Mouse (Mus musculus): ENCODE measurements around the gene Ifnar2. TPM values are rescaled to one million over a fixed set of nuclear protein-coding genes. Genes with fewer than 3 reads are reported as not detected.

Gene Ifnar2
- polyA plus RNA-seq, 1 experiment from 2014 or later, result 51.2 TPM

- Histone ChIP-seq H3K9me3 (no peaks in the 10 kb centered on the region), H3K4me3 (no peak overlapping the region), H3K36me3 (no peaks in the 10 kb centered on the region), H3K27me3 (replicated peaks) (peaks cover 42% of the 10 kb centered on the region), H3K9ac (no peak overlapping the region), H3K4me2 (no peak overlapping the region), H3K27ac (replicated peaks) (no peak overlapping the region), H3K4me1 (0 out of 2 replicates have a peak, but pooled peaks cover 4% of the 10 kb centered on the region)
- 68% methylated on average over 14 of the region's 14 CpGs for WGBS
- no peak for ATAC-seq (ENCODE audit: extremely low read depth, insufficient number of reproducible peaks, low FRiP score, low TSS enrichment)
Observed at GRCm38 (mm10) chr16:91348264-91348565, 24.4 kb upstream of the Ifnar2 start.

GRCm38 (mm10) chr16:91348588-91349330, 23.8 kb upstream of the Ifnar2 start:
- 72% methylated on average over 28 of the region's 28 CpGs for WGBS

GRCm38 (mm10) chr16:91352084-91352562, 20.5 kb upstream of the Ifnar2 start:
- no peaks in the 10 kb centered on the region for H3K9me3 ChIP-seq
- WGBS, result 8% methylated on average over 7 of the region's 7 CpGs
- H3K9ac ChIP-seq, result 0 out of 2 replicates have a peak overlapping the region, but pooled peaks have one; percentile 0
- H3K4me1 ChIP-seq, result 0 out of 2 replicates have a peak, but pooled peaks cover 5% of the 10 kb centered on the region
- H3K27me3 ChIP-seq (replicated peaks), result peaks cover 55% of the 10 kb centered on the region
- peak overlapping the region; percentile 39 for H3K4me2 ChIP-seq
- H3K36me3 ChIP-seq, result no peaks in the 10 kb centered on the region
- no peak overlapping the region; the same call in 1 of the 2 replicates for H3K27ac ChIP-seq (replicated peaks)
- no peak overlapping the region for H3K4me3 ChIP-seq
- ATAC-seq (ENCODE audit: extremely low read depth, insufficient number of reproducible peaks, low FRiP score, low TSS enrichment), result no peak

More at GRCm38 (mm10) chr16:91348588-91349330, 23.8 kb upstream of the Ifnar2 start:
- no peak for ATAC-seq (ENCODE audit: extremely low read depth, insufficient number of reproducible peaks, low FRiP score, low TSS enrichment)
- Histone ChIP-seq H3K9me3 (no peaks in the 10 kb centered on the region), H3K4me1 (0 out of 2 replicates have a peak, but pooled peaks cover 5% of the 10 kb centered on the region), H3K4me2 (no peak overlapping the region), H3K27me3 (replicated peaks) (peaks cover 44% of the 10 kb centered on the region), H3K4me3 (no peak overlapping the region), H3K27ac (replicated peaks) (no peak overlapping the region), H3K9ac (no peak overlapping the region), H3K36me3 (no peaks in the 10 kb centered on the region)

- WGBS, result 52% methylated on average over 7 of the region's 7 CpGs
- no peak overlapping the region; the same call in 1 of the 2 replicates for H3K27ac ChIP-seq (replicated peaks)
- H3K9me3 ChIP-seq, result no peaks in the 10 kb centered on the region
- H3K4me3 ChIP-seq, result no peak overlapping the region
- peak; percentile 86; the same call in 1 of the 2 replicates for ATAC-seq (ENCODE audit: extremely low read depth, insufficient number of reproducible peaks, low FRiP score, low TSS enrichment)
- H3K4me2 ChIP-seq, result peak overlapping the region; percentile 39
- no peak overlapping the region for H3K9ac ChIP-seq
- no peaks in the 10 kb centered on the region for H3K36me3 ChIP-seq
- peaks cover 55% of the 10 kb centered on the region for H3K27me3 ChIP-seq (replicated peaks)
- peaks cover 10% of the 10 kb centered on the region for H3K4me1 ChIP-seq
Observed at GRCm38 (mm10) chr16:91352749-91353148, 19.8 kb upstream of the Ifnar2 start.

- Histone ChIP-seq H3K9ac (no peak overlapping the region), H3K9me3 (no peaks in the 10 kb centered on the region), H3K27ac (replicated peaks) (no peak overlapping the region; the same call in 1 of the 2 replicates), H3K4me3 (no peak overlapping the region), H3K4me1 (peaks cover 11% of the 10 kb centered on the region), H3K36me3 (no peaks in the 10 kb centered on the region), H3K4me2 (peak overlapping the region; percentile 39; the same call in 1 of the 2 replicates), H3K27me3 (replicated peaks) (peaks cover 55% of the 10 kb centered on the region)
- no peak for ATAC-seq (ENCODE audit: extremely low read depth, insufficient number of reproducible peaks, low FRiP score, low TSS enrichment)
- WGBS, result 74% methylated on average over 6 of the region's 6 CpGs
Observed at GRCm38 (mm10) chr16:91353177-91353576, 19.4 kb upstream of the Ifnar2 start.

GRCm38 (mm10) chr16:91353638-91354037, 18.9 kb upstream of the Ifnar2 start:
- no peaks in the 10 kb centered on the region for H3K36me3 ChIP-seq
- H3K27ac ChIP-seq (replicated peaks), result no peak overlapping the region
- H3K27me3 ChIP-seq (replicated peaks), result peaks cover 55% of the 10 kb centered on the region
- H3K9ac ChIP-seq, result no peak overlapping the region
- H3K4me3 ChIP-seq, result no peak overlapping the region
- H3K4me1 ChIP-seq, result peaks cover 11% of the 10 kb centered on the region
- 79% methylated on average over 5 of the region's 5 CpGs for WGBS
- no peak for ATAC-seq (ENCODE audit: extremely low read depth, insufficient number of reproducible peaks, low FRiP score, low TSS enrichment)
- H3K9me3 ChIP-seq, result no peaks in the 10 kb centered on the region
- H3K4me2 ChIP-seq, result no peak overlapping the region

GRCm38 (mm10) chr16:91354599-91354998, 18.0 kb upstream of the Ifnar2 start:
- H3K27ac ChIP-seq (replicated peaks), result no peak overlapping the region
- no peak overlapping the region for H3K9ac ChIP-seq
- 66% methylated on average over 4 of the region's 4 CpGs for WGBS
- H3K36me3 ChIP-seq, result no peaks in the 10 kb centered on the region
- no peak overlapping the region for H3K4me2 ChIP-seq
- H3K9me3 ChIP-seq, result no peaks in the 10 kb centered on the region
- peaks cover 11% of the 10 kb centered on the region for H3K4me1 ChIP-seq
- no peak overlapping the region for H3K4me3 ChIP-seq
- H3K27me3 ChIP-seq (replicated peaks), result peaks cover 53% of the 10 kb centered on the region
- ATAC-seq (ENCODE audit: extremely low read depth, insufficient number of reproducible peaks, low FRiP score, low TSS enrichment), result no peak

- Histone ChIP-seq H3K9ac (no peak overlapping the region), H3K4me3 (no peak overlapping the region), H3K9me3 (no peaks in the 10 kb centered on the region), H3K27ac (replicated peaks) (no peak overlapping the region), H3K27me3 (replicated peaks) (peaks cover 47% of the 10 kb centered on the region), H3K4me1 (peaks cover 13% of the 10 kb centered on the region), H3K4me2 (no peak overlapping the region), H3K36me3 (no peaks in the 10 kb centered on the region)
- no peak for ATAC-seq (ENCODE audit: extremely low read depth, insufficient number of reproducible peaks, low FRiP score, low TSS enrichment)
- WGBS, result 67% methylated on average over 12 of the region's 12 CpGs
Observed at GRCm38 (mm10) chr16:91355160-91355559, 17.4 kb upstream of the Ifnar2 start.

- Histone ChIP-seq H3K9ac (no peak overlapping the region), H3K4me1 (peaks cover 15% of the 10 kb centered on the region), H3K4me3 (no peak overlapping the region), H3K27ac (replicated peaks) (no peak overlapping the region), H3K36me3 (no peaks in the 10 kb centered on the region), H3K27me3 (replicated peaks) (peaks cover 31% of the 10 kb centered on the region), H3K4me2 (no peak overlapping the region), H3K9me3 (no peaks in the 10 kb centered on the region)
- no peak for ATAC-seq (ENCODE audit: extremely low read depth, insufficient number of reproducible peaks, low FRiP score, low TSS enrichment)
- WGBS, result 75% methylated on average over 10 of the region's 10 CpGs
Observed at GRCm38 (mm10) chr16:91356760-91357525, 15.6 kb upstream of the Ifnar2 start.

- H3K9ac ChIP-seq, result peak overlapping the region; percentile 37; the same call in 1 of the 2 replicates
- no peak for ATAC-seq (ENCODE audit: extremely low read depth, insufficient number of reproducible peaks, low FRiP score, low TSS enrichment)
Observed at GRCm38 (mm10) chr16:91357526-91357900, 15.1 kb upstream of the Ifnar2 start.

GRCm38 (mm10) chr16:91358555-91358954, 14.0 kb upstream of the Ifnar2 start:
- Histone ChIP-seq H3K9ac (no peak overlapping the region), H3K27me3 (replicated peaks) (peaks cover 17% of the 10 kb centered on the region), H3K27ac (replicated peaks) (no peak overlapping the region), H3K36me3 (no peaks in the 10 kb centered on the region), H3K9me3 (no peaks in the 10 kb centered on the region), H3K4me2 (no peak overlapping the region), H3K4me1 (peaks cover 27% of the 10 kb centered on the region), H3K4me3 (no peak overlapping the region)
- 39% methylated on average over 8 of the region's 8 CpGs for WGBS
- ATAC-seq (ENCODE audit: extremely low read depth, insufficient number of reproducible peaks, low FRiP score, low TSS enrichment), result no peak

More at GRCm38 (mm10) chr16:91357526-91357900, 15.1 kb upstream of the Ifnar2 start:
- 39% methylated on average over 10 of the region's 10 CpGs for WGBS
- Histone ChIP-seq H3K4me1 (peaks cover 21% of the 10 kb centered on the region), H3K27me3 (replicated peaks) (peaks cover 27% of the 10 kb centered on the region), H3K9me3 (no peaks in the 10 kb centered on the region), H3K4me3 (no peak overlapping the region), H3K36me3 (no peaks in the 10 kb centered on the region), H3K27ac (replicated peaks) (no peak overlapping the region), H3K4me2 (no peak overlapping the region)
